ENCODE assay signal across 8 mouse cellular contexts in the genomic region with DNA sequence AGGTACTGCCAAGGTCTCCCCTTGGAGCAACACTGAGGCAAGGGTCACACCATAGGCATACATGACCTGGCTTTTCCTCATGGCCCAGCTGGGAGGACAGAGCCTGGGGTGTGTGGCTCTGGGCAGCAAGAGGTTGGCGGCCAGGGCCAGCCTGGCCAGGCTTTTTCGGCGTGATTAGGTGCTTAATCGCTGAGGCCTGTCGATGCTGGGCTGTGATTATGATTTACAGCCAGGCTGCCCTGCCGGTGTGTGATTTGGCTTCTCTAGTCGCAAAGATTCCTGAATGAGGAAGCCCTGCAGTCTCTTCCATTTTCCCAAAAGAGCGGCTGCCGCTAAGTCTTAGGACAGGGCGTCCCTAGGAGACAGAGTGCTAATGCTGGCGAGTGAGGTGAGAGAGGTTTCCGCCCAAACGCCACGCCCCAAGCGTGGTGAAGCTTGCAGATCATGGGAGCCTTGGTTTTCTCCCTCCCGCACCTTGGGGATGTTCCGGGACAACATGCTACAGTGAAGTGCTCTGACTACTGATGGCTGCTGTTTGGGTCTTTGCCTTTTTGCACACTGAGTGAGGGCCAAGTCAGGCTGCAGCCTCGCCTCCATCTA. TPM values are rescaled to one million over a fixed set of nuclear protein-coding genes. Genes with fewer than 3 reads are reported as not detected.
DNase-seq lines count a peak whose midpoint lies in the region; ATAC-seq and TF ChIP-seq lines count a peak whose summit lies in the region.
"Had no signal": no experiment of that assay in that cellular context is flagged by ENCODE, and none has a peak within 500 bp of the region (broad histone marks: within the 10 kb centered on the region; RNA-seq: fewer than 3 reads in every experiment).

No protein-coding gene starts in this region.

- H3K9me3 ChIP-seq in liver, embryonic 11.5 days (ENCODE audit: control insufficient read depth, low read length), result no peaks in the 10 kb centered on the region
- no peaks in the 10 kb centered on the region for H3K9me3 ChIP-seq in embryonic facial prominence, embryonic 13.5 days
- H3K9me3 ChIP-seq in hindbrain, postnatal 0 days (ENCODE audit: low read length), result no peaks in the 10 kb centered on the region
- H3K9me3 ChIP-seq in neural tube, embryonic 12.5 days, result no peaks in the 10 kb centered on the region

- H3K27me3 ChIP-seq in liver, embryonic 11.5 days (replicated peaks; ENCODE audit: control insufficient read depth, insufficient read depth, low read length), result peaks cover 55% of the 10 kb centered on the region
- H3K27me3 ChIP-seq in embryonic facial prominence, embryonic 13.5 days, result peaks cover 40% of the 10 kb centered on the region
- no peaks in the 10 kb centered on the region for H3K27me3 ChIP-seq in hindbrain, postnatal 0 days (ENCODE audit: insufficient read depth, low read length)
- peaks cover 30% of the 10 kb centered on the region for H3K27me3 ChIP-seq in neural tube, embryonic 12.5 days (replicated peaks)

- no peaks in the 10 kb centered on the region for H3K36me3 ChIP-seq in liver, embryonic 11.5 days (ENCODE audit: control insufficient read depth, insufficient read depth, low read length)
- H3K36me3 ChIP-seq in embryonic facial prominence, embryonic 13.5 days, result no peaks in the 10 kb centered on the region
- H3K36me3 ChIP-seq in hindbrain, postnatal 0 days (ENCODE audit: insufficient read depth, low read length), result no peaks in the 10 kb centered on the region
- H3K36me3 ChIP-seq in neural tube, embryonic 12.5 days, result peaks cover 5% of the 10 kb centered on the region; the same call in 1 of the 2 replicates

- WGBS in liver, embryonic 11.5 days, result 5% methylated on average over 18 of the region's 18 CpGs
- 6% methylated on average over 18 of the region's 18 CpGs for WGBS in embryonic facial prominence, embryonic 13.5 days
- WGBS in hindbrain, postnatal 0 days, result 9% methylated on average over 18 of the region's 18 CpGs
- WGBS in neural tube, embryonic 12.5 days, result 5% methylated on average over 18 of the region's 18 CpGs

- no peak overlapping the region for H3K9ac ChIP-seq in liver, embryonic 11.5 days (ENCODE audit: low read depth, low read length)
- H3K9ac ChIP-seq in embryonic facial prominence, embryonic 13.5 days, result no peak overlapping the region
- H3K9ac ChIP-seq in hindbrain, postnatal 0 days (replicated peaks; ENCODE audit: low read length), result no peak overlapping the region
- H3K9ac ChIP-seq in neural tube, embryonic 12.5 days, result peak overlapping the region; percentile 17; the same call in 1 of the 2 replicates

- H3K4me1 ChIP-seq in liver, embryonic 11.5 days (replicated peaks; ENCODE audit: control insufficient read depth, insufficient read depth, low read length), result peaks cover 6% of the 10 kb centered on the region
- peaks cover 27% of the 10 kb centered on the region for H3K4me1 ChIP-seq in embryonic facial prominence, embryonic 13.5 days
- H3K4me1 ChIP-seq in hindbrain, postnatal 0 days (ENCODE audit: insufficient read depth, low read length), result peaks cover 21% of the 10 kb centered on the region
- H3K4me1 ChIP-seq in neural tube, embryonic 12.5 days, result peaks cover 35% of the 10 kb centered on the region

- no peak for TF ChIP-seq CTCF in hindbrain, postnatal 0 days (IDR thresholded peaks at IDR 0.05; ENCODE audit: low read depth)

- peak overlapping the region; percentile 47 for H3K4me2 ChIP-seq in liver, embryonic 11.5 days
- peak overlapping the region; percentile 24; the same call in 1 of the 2 replicates for H3K4me2 ChIP-seq in embryonic facial prominence, embryonic 13.5 days
- H3K4me2 ChIP-seq in hindbrain, postnatal 0 days (ENCODE audit: low read depth, low read length), result peak overlapping the region; percentile 0; the same call in 1 of the 2 replicates
- H3K4me2 ChIP-seq in neural tube, embryonic 12.5 days (replicated peaks), result peak overlapping the region; percentile 49

- no peak for DNase-seq in liver, embryonic 11.5 days (ENCODE audit: low spot score)
- DNase-seq in liver, result no peak
- DNase-seq in hindbrain, postnatal 0 days (ENCODE audit: low spot score), result peak; percentile 30
- no peak for DNase-seq in gastrocnemius, adult 8-10 months (ENCODE audit: low spot score in 2 of 2)
- DNase-seq in thymus, postnatal 4 days, result no peak
- DNase-seq: lung, adult 18-20 months had no signal

- H3K27ac ChIP-seq in liver, embryonic 11.5 days (ENCODE audit: low read depth, low read length), result no peak overlapping the region
- no peak overlapping the region for H3K27ac ChIP-seq in embryonic facial prominence, embryonic 13.5 days
- H3K27ac ChIP-seq in hindbrain, postnatal 0 days, result 0 out of 2 replicates have a peak overlapping the region, but pooled peaks have one; percentile 11
- H3K27ac ChIP-seq in neural tube, embryonic 12.5 days, result no peak overlapping the region

- peak overlapping the region; percentile 20; the same call in 1 of the 2 replicates for H3K4me3 ChIP-seq in liver, embryonic 11.5 days (ENCODE audit: low read depth, low read length)
- H3K4me3 ChIP-seq in embryonic facial prominence, embryonic 13.5 days, result no peak overlapping the region
- H3K4me3 ChIP-seq in hindbrain, postnatal 0 days (ENCODE audit: low read length), result no peak overlapping the region
- H3K4me3 ChIP-seq in neural tube, embryonic 12.5 days, result no peak overlapping the region

- no peak for ATAC-seq in liver, embryonic 11.5 days (replicated peaks; ENCODE audit: low FRiP score)
- ATAC-seq in embryonic facial prominence, embryonic 13.5 days (ENCODE audit: insufficient number of reproducible peaks, insufficient read depth, low FRiP score, low TSS enrichment, low read depth), result no peak
- no peak for ATAC-seq in hindbrain, postnatal 0 days
- no peak for ATAC-seq in neural tube, embryonic 12.5 days (ENCODE audit: low FRiP score, low read depth)

RNA-seq across cellular contexts. Expression of gene Vstm2l, which starts 26.2 kb away (rescaled TPM):
- polyA plus RNA-seq in liver, embryonic 11.5 days (2014; fragmentation: Nextera tagmentation; extraction: Ambion mirVana), result 0.52 and 0.70 TPM in 2 replicates
- 0.39 and 0.49 TPM in 2 replicates for polyA plus RNA-seq in embryonic facial prominence, embryonic 13.5 days (2015; fragmentation: Nextera tagmentation; extraction: Ambion mirVana)
- 318 and 326 TPM in 2 replicates for total RNA-seq in hindbrain, postnatal 0 days (2014; rRNA removed)
- polyA plus RNA-seq in hindbrain, postnatal 0 days (2015; fragmentation: Nextera tagmentation; extraction: Ambion mirVana), result 46.4 TPM in 2 replicates
- polyA plus RNA-seq in neural tube, embryonic 12.5 days (2016; fragmentation: Nextera tagmentation; extraction: Ambion mirVana), result 21.8 and 23.2 TPM in 2 replicates
- not detected for total RNA-seq in gastrocnemius, adult 8-10 months (2022)

Comparison
In these comparisons a context has a peak if more than half of its experiments do, and no peak if none do; other contexts are left out.
1. RNA of gene Vstm2l, which starts 26.2 kb away (polyA plus RNA-seq): 46.4 TPM in hindbrain, postnatal 0 days and 21.8 to 23.2 TPM in neural tube, embryonic 12.5 days; 0.52 to 0.70 TPM in liver, embryonic 11.5 days and 0.39 to 0.49 TPM in embryonic facial prominence, embryonic 13.5 days; every median in the first group is over 10 times any median in the second.
2. Peak in every context shown above with its lines, with median percentiles within 50 percentile points of each other: H3K4me2 ChIP-seq.